Mouse (Mus musculus) common myeloid progenitor, adult 5-6 weeks (primary cell): Measurements from ENCODE around the gene Camk2n2. TPM values are rescaled to one million over a fixed set of nuclear protein-coding genes. Genes with fewer than 3 reads are reported as not detected.
A peak's percentile ranks its signal among the peaks of the same experiment; 100 is the strongest.
"Not testable (repeated sequence)": the region's sequence is repeated elsewhere in the genome, so short reads cannot be mapped to it uniquely, and the experiment has no call there.

Experiments used
- ATAC-seq: replicated peaks from 2 replicates; pipeline ENCODE4 v1.8.0; 2016; ENCODE audit warnings: low read depth, mild to moderate bottlenecking, moderate TSS enrichment, inconsistent platforms; ENCODE audit not compliant: poor library complexity, severe bottlenecking
- total RNA-seq: library from RNA; stranded (forward); fragments of 200-1000, 187-1606 nt; gene quantifications from 2 replicates; pipeline ENCODE4 v1.2.3, GENCODE M21; 2017

The Camk2n2 gene
- total RNA-seq = not detected in 2 replicates

- peak; percentile 15; the same call in 1 of the 2 replicates for ATAC-seq
Measured at GRCm38 (mm10) chr16:20621191-20621990, at the start of gene Camk2n2. TSS of gene Camk2n2 (minus strand) at chr16:20621287.

- no peak for ATAC-seq
Measured at GRCm38 (mm10) chr16:20670291-20670690, 49.2 kb upstream of the Camk2n2 start.

GRCm38 (mm10) chr16:20668013-20668412 is 46.9 kb upstream of the Camk2n2 start, which contains the start of gene Eif4g1:
TSS of gene Eif4g1 (plus strand) at chr16:20668313.
- not testable (repeated sequence) for ATAC-seq

- no peak for ATAC-seq
Measured at GRCm38 (mm10) chr16:20657661-20658060, 36.6 kb upstream of the Camk2n2 start.

GRCm38 (mm10) chr16:20653315-20653714 is 32.2 kb upstream of the Camk2n2 start:
- ATAC-seq = no peak

- no peak for ATAC-seq
Measured at GRCm38 (mm10) chr16:20651947-20652310, 30.8 kb upstream of the Camk2n2 start.

- peak; percentile 99 for ATAC-seq
Measured at GRCm38 (mm10) chr16:20651076-20651946, 30.2 kb upstream of the Camk2n2 start, which contains the start of gene Psmd2. TSS of gene Psmd2 (plus strand) at chr16:20651652.

- no peak for ATAC-seq
Measured at GRCm38 (mm10) chr16:20643911-20644310, 22.8 kb upstream of the Camk2n2 start.

GRCm38 (mm10) chr16:20642161-20642560 is 21.1 kb upstream of the Camk2n2 start:
- peak; percentile 69 for ATAC-seq

- ATAC-seq = no peak
Measured at GRCm38 (mm10) chr16:20638367-20638766, 17.3 kb upstream of the Camk2n2 start.

GRCm38 (mm10) chr16:20637410-20637809 is 16.3 kb upstream of the Camk2n2 start:
- ATAC-seq = no peak

GRCm38 (mm10) chr16:20629731-20630634 is 8.9 kb upstream of the Camk2n2 start, which contains the start of gene Ece2:
TSS of gene Ece2 (plus strand) at chr16:20629828.
- peak; percentile 64 for ATAC-seq

- no peak for ATAC-seq
Measured at GRCm38 (mm10) chr16:20628871-20629391, 7.8 kb upstream of the Camk2n2 start.

GRCm38 (mm10) chr16:20623211-20623610 is 2.1 kb upstream of the Camk2n2 start:
- ATAC-seq = no peak

GRCm38 (mm10) chr16:20621991-20622685 is 1.1 kb upstream of the Camk2n2 start:
- peak; percentile 69 for ATAC-seq

- no peak for ATAC-seq
Measured at GRCm38 (mm10) chr16:20620751-20621190, 316 bp downstream of the Camk2n2 start.

- ATAC-seq = no peak
Measured at GRCm38 (mm10) chr16:20620399-20620735, 720 bp downstream of the Camk2n2 start.

GRCm38 (mm10) chr16:20619541-20620398 is 1.3 kb downstream of the Camk2n2 start:
- peak; percentile 54 for ATAC-seq
